Mouse (Mus musculus) Muller cell, postnatal 12 days (primary cell): ENCODE measurements at regions not wholly inside any gene's neighbourhood (a gene's known extent, or its start where the extent isn't known, plus 50 kb on each side); places are given as distances from the start of the nearest gene placed in this dataset.
"Not testable (repeated sequence)": the region's sequence is repeated elsewhere in the genome, so short reads cannot be mapped to it uniquely, and the experiment has no call there.

Experiments used
- DNase-seq: peaks from one replicate; pipeline ENCODE4 v3.0.0-alpha.2; 2015; ENCODE audit errors: inconsistent ontology term

DNA sequence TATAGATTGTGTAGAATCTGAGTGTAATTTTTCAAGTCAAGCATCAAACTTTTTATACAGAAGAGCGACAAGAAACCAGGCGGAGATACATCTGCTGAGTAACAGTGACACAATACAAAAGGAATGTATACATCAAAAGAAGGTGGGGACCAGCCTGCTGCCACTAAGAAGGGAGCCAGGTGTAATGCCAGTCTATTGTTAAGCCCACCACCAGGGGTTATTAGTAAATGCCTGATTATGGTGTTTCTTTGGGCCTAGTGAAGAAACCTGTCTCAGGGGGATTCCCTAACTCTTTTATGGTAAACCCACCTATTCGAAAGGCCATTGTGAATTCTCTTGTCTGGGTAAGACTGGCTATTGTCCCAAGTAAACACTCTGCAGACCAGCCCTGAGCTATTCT is 126.3 kb upstream of the Thpo start:
- not testable (repeated sequence) for DNase-seq

DNA sequence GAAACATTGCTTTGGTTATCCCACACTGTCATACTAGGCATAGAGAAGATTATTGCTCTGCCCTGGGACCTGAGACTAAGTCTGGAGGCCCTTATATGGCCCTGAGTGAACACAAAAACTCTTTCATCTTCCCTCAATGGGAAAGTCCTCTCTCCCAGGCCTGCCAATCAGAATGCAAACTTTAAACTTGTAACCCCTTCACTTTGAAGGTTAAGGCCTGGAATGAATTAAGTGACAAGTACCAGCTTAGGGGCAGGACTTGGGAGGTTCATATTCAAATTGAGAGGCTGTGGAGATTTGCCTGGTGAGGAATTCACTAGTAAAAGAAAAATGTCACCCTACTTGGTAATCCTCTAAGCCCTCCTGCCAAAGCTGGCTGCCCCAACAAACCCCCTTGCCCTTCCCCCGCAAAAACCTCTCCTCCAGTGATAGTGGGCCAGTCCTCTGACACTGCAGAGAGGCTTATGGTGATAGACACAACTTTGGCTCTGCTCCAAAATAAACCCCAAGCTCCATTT is 120.4 kb upstream of the Thpo start:
- DNase-seq: no peak

DNA sequence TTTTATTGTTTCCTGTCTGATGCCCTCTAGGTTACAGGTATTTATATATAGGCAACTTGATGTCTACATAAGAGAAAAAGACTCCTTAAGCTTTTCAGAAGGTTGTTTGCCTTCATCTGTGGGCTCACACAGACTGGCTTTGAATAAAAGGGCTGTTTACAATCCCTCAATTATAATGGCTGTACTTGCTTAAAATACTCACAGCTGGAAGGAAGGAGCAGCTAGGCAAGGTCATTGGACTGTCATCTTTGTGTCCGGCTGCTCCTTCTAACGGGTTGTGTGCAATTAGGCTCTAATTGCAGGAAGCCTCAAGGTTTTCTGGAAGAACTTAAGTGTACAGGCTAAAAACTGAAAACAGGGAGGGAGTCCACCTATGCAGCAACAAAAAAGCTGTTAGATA is 103.8 kb upstream of the Thpo start:
- no peak for DNase-seq

DNA sequence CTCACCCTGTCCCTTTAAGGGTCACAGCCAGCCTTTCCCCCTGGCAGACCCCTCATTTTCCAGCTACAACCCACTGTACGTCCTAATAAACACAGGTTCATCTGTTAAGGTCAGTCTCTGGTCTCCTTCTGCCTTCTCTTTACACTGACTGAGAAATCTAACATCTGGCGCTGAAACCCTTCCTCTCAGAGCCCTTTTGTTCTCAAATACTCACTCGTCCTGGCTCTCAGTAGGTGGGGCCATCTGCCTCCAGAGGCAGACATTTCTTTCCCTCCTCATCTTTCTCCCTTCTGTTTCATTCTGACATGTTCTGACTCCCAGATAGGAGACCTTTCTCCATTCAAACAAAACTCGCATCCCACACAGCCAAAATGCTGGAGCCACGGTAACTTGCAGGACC is 102.6 kb upstream of the Thpo start:
- no peak for DNase-seq

DNA sequence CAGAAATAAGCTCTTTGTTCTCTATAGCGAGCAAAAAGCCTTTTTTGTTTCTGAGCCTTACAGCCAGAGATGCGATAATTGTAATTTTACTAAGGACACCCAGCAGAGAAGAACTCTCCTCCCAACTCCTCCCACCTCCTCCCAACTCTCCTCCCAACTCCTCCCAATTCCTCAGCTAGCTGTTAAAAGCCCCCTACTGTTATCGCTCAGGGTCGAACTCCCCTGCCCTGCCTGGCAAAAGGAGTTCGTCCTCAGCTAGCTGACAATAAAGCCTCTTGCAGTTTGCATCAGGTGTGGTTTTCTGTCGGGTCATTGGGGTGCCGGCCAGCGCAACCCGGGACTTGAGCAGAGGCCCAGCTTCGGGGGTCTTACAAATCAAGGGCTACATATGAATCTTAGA is 99.5 kb upstream of the Thpo start:
- not testable (repeated sequence) for DNase-seq

DNA sequence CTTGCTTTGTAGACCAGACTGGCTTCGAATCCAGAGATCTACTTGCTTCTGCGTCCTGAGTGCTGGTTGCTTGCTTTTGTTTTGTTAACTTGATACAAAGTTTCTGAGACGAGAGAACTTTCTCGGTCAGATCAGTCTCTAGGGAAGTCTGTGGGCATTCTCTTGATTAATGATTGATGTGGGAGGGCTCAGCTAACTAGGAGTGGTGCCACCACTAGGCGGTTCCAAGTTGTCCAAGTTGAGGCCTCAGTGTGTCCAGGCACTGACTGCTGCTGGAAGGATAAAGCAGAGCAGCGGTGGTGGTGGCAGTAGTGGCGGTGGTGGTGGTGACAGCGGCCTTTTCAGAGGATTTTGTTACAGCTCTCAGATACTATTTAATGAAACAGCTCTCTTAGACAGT is 99.0 kb upstream of the Thpo start:
- DNase-seq: no peak

DNA sequence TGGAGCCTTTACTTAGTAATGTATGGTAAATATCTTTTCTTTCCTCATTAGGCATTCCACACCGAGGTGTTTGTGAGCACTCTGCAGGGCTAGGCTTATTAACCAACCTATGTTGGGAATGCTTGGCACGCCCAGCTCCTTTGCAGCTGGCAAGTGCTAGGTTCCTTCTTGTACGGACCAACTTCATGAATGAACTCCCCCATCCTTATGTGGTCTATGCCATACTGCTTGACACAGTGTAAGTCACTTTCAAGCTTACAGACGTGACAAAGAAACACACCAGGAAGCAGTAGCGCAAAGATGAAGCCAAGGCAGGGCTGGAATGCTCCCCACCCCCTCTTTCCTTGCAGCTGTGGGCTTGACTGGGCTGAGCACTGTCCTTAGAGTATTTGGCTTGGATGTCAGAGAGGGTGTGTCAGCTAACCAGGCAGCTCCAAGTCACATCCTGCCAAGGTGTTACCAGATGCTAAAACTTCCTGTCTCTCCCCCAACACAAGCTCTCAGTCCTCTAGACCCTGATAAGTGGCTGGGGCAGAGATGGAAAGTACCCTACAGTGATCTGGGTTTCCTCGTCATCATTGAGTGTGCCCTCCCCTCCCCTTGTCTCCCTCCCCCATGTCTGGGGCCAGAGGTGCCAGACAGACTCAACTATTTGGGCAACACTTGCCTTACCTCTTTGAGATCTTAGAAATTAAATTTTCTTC is 95.6 kb upstream of the Thpo start:
- DNase-seq: no peak

DNA sequence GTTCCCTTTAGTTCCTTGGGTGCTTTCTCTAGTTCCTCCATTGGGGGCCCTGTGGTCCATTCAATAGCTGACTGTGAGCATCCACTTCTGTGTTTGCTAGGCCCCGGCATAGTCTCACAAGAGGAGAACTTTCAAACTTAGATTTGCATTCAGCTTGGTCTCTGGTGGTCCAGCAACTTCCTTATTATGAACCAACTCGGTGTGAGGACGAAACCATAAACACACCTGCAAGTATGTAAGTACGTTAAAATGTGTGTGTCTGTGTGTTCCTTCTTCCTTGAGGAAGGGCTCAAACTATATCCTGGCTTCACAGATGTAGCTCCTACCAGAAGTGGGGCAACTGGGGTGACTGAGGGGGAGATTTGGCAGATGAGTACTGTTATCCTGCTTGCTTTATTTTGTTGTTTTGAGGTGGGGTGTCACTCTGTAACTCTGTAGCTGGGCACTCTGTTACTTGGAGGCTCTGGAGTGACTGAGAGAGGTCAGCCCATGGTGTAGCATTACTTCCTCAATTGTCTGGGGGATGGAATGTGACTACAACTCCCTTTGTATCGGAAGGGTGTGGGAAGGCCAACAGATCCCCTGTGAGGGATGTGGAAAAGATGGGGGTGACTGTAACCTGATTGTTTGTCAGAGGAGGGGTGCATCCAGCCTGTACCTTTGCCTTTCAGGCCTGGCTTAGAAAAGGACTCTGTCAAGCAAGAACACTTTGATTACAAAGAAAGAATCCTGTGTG is 94.9 kb upstream of the Thpo start:
- DNase-seq: no peak

DNA sequence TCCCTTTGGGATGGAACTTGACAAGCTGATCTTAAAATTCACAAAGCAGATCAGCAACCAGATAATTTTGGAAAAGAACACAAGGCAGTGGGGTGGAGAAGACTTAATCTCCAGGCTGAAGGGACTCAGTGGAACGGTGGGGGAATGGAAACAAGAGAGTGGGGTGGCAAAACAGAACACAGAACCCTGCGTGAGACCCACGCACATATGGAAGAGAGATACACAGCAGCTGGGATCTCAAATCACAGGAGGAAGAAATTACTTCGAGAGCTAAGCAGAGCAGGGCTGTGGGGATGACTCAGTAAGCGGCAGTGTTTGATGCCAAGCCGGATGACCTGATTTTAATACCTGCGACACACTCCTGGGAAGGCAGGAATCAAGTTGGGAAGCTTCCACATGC is 89.9 kb upstream of the Thpo start:
- no peak for DNase-seq

DNA sequence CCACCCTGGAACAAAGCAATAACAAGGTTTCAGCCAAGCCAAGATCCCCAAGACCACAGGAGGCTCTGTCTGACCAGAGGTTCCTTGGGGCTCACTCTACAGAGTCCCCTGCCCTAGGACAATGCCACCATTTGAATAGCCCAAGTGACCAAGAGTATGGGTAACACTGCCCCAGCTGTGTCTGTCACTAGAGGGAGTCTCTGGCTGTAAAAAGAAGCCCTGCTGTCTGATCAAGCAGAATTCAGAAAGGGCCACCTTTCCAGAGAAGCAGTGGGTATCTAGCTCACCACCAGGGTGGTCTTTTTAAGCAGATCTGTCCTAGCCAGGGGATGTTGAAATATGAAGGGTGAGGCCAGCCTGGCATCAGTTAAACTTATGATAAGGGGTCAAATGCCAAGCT is 86.6 kb upstream of the Thpo start:
- DNase-seq: no peak

DNA sequence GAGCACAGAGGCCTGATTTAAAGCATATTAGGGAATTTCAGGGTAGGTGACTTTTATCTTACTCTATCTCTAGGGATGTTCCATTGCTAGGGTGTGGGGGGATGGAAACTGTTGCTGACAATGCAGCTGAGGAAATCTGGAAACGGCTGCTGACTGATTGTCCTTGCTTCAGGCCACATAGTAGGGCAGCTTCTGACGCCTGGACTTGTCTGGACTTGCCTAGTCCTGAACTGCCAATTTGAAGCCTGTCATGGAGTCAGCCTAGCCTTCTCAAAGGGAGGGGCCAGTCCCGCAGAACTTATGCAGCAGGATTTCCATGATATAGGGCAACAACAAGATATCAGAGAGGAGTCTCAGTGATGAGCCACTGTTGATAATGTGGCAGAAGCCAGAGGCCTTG is 85.3 kb upstream of the Thpo start:
- no peak for DNase-seq

DNA sequence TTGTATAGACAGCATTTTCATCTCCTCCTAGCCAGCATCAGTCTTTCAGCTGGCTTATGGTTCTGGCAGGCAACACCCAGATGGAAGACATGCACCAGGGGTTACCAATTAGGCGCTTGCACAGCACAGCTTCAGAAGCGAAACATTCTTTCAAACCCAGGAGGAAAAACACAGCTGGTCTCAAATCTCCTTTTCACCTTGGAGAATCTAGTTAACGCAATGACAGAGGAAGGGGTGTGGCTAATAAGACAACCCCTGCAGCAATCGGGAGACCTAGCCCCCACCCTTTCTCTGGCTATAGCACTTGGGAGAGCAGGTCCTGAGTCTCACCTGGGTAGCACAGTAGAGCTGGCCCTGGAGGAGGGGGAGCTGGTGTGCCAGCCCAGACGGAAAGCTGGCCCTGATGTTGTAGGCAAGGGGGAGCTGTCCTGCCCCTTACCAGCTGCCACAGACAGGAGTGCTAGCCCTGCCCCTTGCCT is 84.4 kb upstream of the Thpo start:
- DNase-seq: no peak

DNA sequence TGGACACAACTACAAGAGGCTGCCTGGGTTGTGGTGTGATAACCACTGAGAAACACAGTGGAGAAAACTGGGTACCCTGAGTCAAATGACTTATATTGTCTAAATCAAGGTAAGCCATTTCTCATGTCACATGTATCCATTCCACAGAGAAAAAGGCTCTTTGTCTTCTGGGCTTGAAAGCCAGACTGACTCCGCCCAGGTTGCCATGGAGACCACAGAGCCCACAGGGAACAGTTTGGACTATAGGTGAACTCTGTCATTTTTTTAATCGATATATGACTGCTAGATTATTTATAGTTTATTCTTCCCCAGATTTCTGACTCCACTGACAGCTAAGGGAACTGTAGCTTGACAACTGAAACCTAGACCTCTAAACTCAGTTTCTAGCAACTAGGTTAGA is 80.7 kb upstream of the Thpo start:
- DNase-seq: no peak

DNA sequence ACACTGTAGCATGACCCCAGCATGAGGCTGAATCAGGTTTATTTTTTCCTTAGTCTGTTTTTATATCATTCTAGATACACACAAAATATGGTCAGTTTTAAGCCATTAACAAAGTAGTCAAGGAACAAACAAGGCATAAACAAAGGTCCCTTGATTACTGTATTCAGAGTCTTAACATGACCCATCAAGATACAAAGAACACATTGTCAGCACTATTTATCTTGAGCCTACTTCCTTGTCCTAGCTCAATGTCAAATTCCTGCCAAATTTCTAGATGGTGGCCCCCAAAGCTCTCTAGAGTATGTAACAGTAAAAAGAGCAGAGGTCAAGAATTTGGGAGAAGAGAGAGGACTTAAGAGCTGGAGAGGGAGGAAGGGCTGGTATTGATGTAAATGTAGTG is 79.9 kb upstream of the Thpo start:
- DNase-seq: no peak

DNA sequence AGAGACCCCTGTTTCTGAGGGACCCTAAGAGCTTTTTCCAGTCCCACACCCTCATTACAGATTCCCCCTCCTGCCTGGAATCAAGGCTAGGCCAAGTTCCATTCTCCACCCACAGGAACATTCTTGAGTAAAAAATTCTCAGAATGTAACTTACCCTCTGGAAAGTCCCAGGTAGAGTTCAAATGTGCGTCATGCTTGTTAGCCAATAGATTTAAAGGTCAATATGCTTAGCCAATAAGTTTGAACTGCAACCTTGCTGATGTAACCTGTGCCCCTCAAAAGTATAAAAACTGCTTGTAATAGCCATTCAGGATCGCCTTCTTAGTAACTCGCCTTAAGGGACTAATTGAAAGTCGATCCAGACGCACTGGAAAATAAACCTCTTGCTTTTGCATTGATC is 77.7 kb upstream of the Thpo start:
- not testable (repeated sequence) for DNase-seq

DNA sequence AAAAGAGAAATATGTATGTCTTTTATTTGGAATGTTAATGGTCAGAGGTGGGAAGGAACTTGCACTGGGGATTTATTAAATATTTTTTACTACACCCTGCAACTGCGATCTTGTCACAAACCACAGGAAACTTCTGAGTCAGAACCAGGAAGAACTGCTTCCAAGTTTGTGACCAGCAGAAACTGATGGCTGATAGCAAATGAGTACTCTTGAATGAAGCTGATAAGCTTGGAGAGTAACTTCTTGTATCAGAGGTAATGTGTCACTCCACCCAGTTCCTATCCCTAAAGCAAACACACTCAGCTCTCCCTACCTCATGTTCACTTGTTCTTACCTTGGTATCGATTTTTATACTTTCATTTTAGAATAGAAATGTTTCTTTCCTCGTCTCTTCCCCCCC is 76.0 kb upstream of the Thpo start:
- no peak for DNase-seq

DNA sequence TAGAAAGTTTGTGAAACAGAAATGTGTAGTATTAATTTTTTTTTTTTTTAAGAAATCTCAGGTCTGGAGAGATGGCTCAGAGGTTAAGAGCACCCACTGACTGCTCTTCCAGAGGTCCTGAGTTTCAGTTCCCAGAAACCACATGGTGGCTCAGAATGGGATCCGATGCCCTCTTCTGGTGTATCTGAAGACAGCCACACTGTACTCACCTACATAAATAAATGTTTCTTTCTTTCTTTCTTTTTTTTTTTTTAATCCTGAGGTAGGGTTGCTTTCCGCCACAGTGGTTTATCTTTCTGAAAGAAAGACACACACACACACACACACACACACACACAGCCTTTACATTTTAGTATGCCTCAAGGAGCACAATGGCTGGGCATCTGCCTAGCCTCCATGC is 74.0 kb upstream of the Thpo start:
- DNase-seq: no peak

DNA sequence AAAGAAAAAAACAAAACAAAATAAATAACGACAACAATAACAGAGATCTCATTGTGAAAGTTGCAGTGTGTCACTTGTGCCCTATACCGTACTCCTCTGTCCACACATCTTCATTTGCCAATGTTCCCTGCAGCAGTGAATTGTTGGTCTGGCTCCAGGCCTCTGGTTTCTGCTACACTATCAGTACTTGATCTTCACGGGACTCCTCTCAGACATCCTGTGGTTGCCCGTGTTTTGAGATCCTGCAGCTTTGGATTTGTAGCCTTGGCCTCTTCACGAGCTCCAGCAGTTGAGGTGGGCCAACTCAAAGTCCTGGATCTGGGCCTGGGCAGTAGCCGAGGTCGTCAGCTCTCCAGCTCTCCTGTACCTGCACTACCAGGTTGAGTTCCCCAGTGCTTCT is 72.4 kb upstream of the Thpo start:
- DNase-seq: no peak

DNA sequence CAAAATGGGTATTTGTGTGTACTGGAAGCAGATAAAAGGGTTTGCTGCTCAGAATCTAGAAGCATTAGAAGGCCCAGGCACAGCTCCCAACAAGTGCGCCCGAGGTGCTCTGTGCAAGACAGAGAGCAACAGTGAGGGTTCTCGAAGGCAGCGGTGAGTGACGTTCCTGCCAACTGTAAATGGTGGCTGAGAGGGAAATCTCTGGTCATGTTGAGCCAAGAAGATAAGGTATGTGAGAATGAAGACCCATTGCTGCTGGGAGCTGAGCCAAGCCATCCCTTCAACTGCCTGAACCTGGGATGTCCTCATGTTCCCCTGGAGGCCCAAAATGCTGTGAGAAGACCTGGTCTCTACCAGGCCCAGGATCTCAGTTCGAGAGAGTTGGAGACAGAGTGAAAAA is 71.5 kb upstream of the Thpo start:
- DNase-seq: no peak

DNA sequence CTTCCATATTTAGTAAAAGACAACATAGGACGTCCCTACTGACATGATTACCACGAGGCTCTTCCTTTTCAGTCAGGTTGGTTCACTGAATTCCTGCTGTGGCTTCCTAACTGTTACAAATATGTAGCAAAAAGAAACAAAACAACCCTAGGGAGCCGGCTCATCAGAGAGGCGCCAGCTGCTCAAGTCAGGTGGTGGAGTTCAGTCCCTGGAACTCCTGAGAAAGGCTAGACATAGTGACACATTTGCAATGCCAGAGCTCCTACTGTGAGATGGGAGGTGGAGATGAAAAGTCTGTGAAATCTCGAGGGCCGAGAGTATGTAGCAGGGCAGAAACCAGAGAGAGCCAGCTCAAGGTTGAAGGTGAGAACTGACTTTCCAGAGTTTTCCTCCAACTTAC is 70.8 kb upstream of the Thpo start:
- peak; percentile 62 for DNase-seq

DNA sequence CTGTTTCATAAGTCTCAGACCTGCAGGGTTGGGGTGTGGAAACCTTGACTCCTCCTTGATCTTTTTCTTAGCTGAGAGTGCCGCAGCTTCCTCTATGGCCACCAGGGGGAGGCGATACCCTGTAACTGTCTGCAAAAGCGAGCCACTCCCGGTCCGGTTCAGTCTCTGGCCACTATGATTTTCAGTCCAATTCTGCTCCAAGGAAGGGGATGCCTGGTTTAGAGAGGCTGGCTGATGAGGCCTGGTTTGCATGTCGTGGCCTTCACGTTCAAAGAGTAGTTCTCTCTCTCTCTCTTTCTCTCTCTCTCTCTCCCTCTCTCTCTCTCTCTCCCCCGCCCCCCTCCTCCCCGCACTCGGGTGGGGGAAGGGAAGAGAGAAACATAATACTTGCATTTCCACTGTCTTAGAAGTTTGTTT is 70.3 kb upstream of the Thpo start:
- peak; percentile 85 for DNase-seq

DNA sequence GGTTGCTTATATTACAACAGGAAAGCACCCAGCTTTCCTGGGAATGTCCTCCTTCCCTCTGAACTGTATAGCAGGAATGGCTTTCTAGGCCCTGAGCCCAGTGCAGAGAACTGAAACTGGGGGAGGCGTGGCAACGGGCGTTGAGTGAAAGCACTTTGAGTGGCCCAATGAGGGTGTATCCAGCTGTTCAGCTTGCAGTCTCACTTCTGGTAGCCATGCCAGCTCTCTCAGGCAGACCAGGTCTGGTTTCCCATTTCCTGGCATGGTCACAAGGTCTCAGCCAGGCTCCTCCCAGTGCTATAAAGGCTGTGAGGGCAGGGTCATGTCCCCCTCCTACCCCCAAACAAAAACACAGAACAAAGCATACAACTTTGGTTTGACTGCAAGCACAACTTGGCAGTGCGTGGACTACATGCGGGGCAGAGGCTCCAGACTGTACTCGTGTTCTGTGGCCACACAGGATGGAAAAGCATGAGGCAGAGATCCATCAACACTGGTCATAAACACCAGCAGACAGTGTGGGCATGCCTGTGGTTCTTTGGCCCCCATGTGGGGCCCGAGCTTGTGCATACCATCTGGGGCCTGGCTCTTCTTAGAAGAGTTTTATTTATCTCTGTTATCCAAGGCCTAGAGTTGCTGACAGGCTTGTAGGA is 69.1 kb upstream of the Thpo start:
- DNase-seq: no peak

DNA sequence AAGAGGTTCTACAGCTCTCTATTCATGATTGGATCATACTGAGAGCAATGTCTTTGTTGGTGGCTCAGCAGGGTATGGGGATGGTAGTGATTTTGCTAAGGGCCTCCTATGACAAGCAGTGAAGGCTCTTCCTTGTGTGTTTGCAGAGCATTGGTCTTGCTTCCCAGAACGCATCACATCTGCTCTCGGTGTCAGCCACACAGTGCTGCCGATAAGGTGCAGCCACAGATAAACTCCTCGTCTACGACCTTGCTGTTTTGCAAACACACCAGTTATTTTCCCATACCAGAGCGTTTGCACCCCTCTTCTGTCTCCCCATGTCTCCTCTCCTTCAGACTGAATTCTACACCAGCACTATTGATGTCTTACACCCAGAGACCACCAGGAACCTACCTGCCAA is 68.4 kb upstream of the Thpo start:
- no peak for DNase-seq
